Mouse (Mus musculus): ENCODE measurements around the gene Parp9. TPM values are rescaled to one million over a fixed set of nuclear protein-coding genes. Genes with fewer than 3 reads are reported as not detected.
"Not testable (repeated sequence)": the region's sequence is repeated elsewhere in the genome, so short reads cannot be mapped to it uniquely, and the experiment has no call there.

Gene Parp9
- total RNA-seq, 1 experiment = 4.8 TPM

DNA sequence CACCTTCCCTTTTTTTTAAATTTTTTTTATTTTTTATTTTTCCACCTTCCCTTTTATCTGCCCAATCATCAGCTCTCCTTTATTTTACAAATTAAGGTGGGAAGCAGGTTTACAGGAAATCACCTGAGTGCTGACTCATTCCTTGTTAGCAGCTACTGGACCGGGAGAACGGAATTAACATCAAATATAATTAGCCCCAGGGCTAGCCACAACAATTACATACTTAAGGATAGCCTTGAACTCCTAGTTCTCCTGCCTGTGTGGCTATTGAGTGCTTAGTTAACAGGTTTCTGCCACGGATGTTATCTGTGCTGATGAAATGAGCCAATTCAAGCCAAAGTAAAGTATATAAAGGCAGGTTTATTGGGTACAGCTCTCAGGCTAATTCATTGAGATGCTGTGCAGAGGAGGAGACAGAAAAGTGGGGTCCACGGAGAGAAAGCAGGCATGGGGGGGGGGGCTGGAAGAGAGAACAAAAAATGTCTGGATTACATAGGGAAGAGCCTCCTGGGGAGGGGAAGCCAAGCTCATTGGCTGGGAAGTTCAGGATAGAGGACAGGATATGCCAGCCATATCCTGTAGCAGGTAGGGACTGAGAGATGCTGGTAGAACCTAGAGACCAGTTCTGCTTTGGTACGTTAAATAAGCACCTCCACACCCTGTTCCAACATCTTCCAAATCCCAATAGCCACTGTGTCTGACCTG, 28.3 kb downstream of the Parp9 start:
- DNase-seq (ENCODE audit: low read depth, low spot score) = peak; percentile 65
- Histone ChIP-seq H3K27ac (ENCODE audit: insufficient read depth, low read depth, low read length, poor library complexity, severe bottlenecking) (peak overlapping the region; percentile 98), H3K36me3 (ENCODE audit: control insufficient read depth, insufficient read depth, low read length, poor library complexity, severe bottlenecking) (peaks cover 2% of the 10 kb centered on the region; the same call in 1 of the 2 replicates), H3K9me3 (ENCODE audit: control insufficient read depth, insufficient read depth, low read depth, low read length) (no peaks in the 10 kb centered on the region), H3K9ac (ENCODE audit: insufficient read depth, low read depth, low read length, poor library complexity, severe bottlenecking) (peak overlapping the region; percentile 35; the same call in 1 of the 2 replicates), H3K4me1 (ENCODE audit: control insufficient read depth in 2 of 2, insufficient read depth in 2 of 2, low read length in 2 of 2, poor library complexity in 1 of 2) (peaks cover 11 to 13% of the 10 kb centered on the region in 2 experiments), H3K4me3 (ENCODE audit: insufficient read depth in 1 of 2, low read depth in 1 of 2, low read length in 2 of 2, poor library complexity in 1 of 2, severe bottlenecking in 1 of 2) (no peak overlapping the region)
- no peak for TF ChIP-seq CHD2 (IDR thresholded peaks at IDR 0.05; ENCODE audit: low read depth, low read length)
- no peak for TF ChIP-seq HCFC1 (IDR thresholded peaks at IDR 0.05; ENCODE audit: borderline replicate concordance, insufficient read depth, low read length)
- no peak for TF ChIP-seq ZC3H11A (IDR thresholded peaks at IDR 0.05; ENCODE audit: borderline replicate concordance, low read depth, low read length)
- no peak for TF ChIP-seq ZNF384 (IDR thresholded peaks at IDR 0.05; ENCODE audit: low read depth, low read length)
- peak; percentile 81 for TF ChIP-seq MAFK (IDR thresholded peaks at IDR 0.05; ENCODE audit: insufficient read depth, low read depth, low read length)
- in situ Hi-C loops (cut with MboI; ENCODE audit: low sequenced_read_pairs in 2 of 2, unreplicated experiment in 2 of 2) = no loop called here

- no peak overlapping the region for H3K9ac ChIP-seq (ENCODE audit: insufficient read depth, low read depth, low read length, poor library complexity, severe bottlenecking)
- H3K27ac ChIP-seq (ENCODE audit: insufficient read depth, low read depth, low read length, poor library complexity, severe bottlenecking) = peak overlapping the region; percentile 98; the same call in 1 of the 2 replicates
- TF ChIP-seq CHD2 (IDR thresholded peaks at IDR 0.05; ENCODE audit: low read depth, low read length) (no peak), MAFK (IDR thresholded peaks at IDR 0.05; ENCODE audit: insufficient read depth, low read depth, low read length) (no peak), HCFC1 (IDR thresholded peaks at IDR 0.05; ENCODE audit: borderline replicate concordance, insufficient read depth, low read length) (no peak), ZNF384 (IDR thresholded peaks at IDR 0.05; ENCODE audit: low read depth, low read length) (peak; percentile 88)
- in situ Hi-C loops (cut with MboI; ENCODE audit: low sequenced_read_pairs in 2 of 2, unreplicated experiment in 2 of 2) = no loop called here
- H3K36me3 ChIP-seq (ENCODE audit: control insufficient read depth, insufficient read depth, low read length, poor library complexity, severe bottlenecking) = peaks cover 2% of the 10 kb centered on the region; the same call in 1 of the 2 replicates
- H3K4me1 ChIP-seq (ENCODE audit: control insufficient read depth in 2 of 2, insufficient read depth in 2 of 2, low read length in 2 of 2, poor library complexity in 1 of 2) = peaks cover 11 to 13% of the 10 kb centered on the region in 2 experiments
- no peak overlapping the region for H3K4me3 ChIP-seq (ENCODE audit: insufficient read depth in 1 of 2, low read depth in 1 of 2, low read length in 2 of 2, poor library complexity in 1 of 2, severe bottlenecking in 1 of 2)
- DNase-seq (ENCODE audit: low read depth, low spot score) = no peak
- no peaks in the 10 kb centered on the region for H3K9me3 ChIP-seq (ENCODE audit: control insufficient read depth, insufficient read depth, low read depth, low read length)
These were observed 29.0 kb downstream of the Parp9 start for GRCm38 (mm10) chr16:35967319-35967718.

DNA sequence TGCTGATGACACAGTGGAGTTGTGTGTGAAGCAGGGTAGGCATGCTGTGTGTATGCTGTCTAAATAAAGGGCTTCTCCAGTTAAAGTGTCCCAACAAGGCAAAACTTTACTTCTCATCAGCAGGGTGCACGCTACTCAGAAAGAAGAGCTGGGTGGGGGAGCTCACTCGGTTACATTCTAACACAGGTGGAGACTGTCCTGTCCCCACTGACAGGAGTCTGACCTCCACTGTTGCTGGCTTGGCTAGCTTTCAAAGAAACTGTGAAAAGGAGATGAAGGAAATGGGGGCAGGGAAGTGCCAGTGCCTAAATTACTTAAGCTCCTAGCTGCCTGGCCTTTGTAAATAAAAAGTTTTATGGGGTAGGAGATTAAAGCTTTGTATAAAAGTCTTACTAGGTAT, 29.9 kb downstream of the Parp9 start:
- peak overlapping the region; percentile 51; the same call in 1 of the 2 replicates for H3K27ac ChIP-seq (ENCODE audit: insufficient read depth, low read depth, low read length, poor library complexity, severe bottlenecking)
- peaks cover 2% of the 10 kb centered on the region; the same call in 1 of the 2 replicates for H3K36me3 ChIP-seq (ENCODE audit: control insufficient read depth, insufficient read depth, low read length, poor library complexity, severe bottlenecking)
- no peaks in the 10 kb centered on the region for H3K9me3 ChIP-seq (ENCODE audit: control insufficient read depth, insufficient read depth, low read depth, low read length)
- H3K4me3 ChIP-seq (ENCODE audit: insufficient read depth in 1 of 2, low read depth in 1 of 2, low read length in 2 of 2, poor library complexity in 1 of 2, severe bottlenecking in 1 of 2) = no peak overlapping the region
- no peak for DNase-seq (ENCODE audit: low read depth, low spot score)
- in situ Hi-C loops (cut with MboI; ENCODE audit: low sequenced_read_pairs in 2 of 2, unreplicated experiment in 2 of 2) = no loop called here
- H3K9ac ChIP-seq (ENCODE audit: insufficient read depth, low read depth, low read length, poor library complexity, severe bottlenecking) = no peak overlapping the region
- TF ChIP-seq ZC3H11A (IDR thresholded peaks at IDR 0.05; ENCODE audit: borderline replicate concordance, low read depth, low read length) (no peak), CHD2 (IDR thresholded peaks at IDR 0.05; ENCODE audit: low read depth, low read length) (no peak), HCFC1 (IDR thresholded peaks at IDR 0.05; ENCODE audit: borderline replicate concordance, insufficient read depth, low read length) (no peak), ZNF384 (IDR thresholded peaks at IDR 0.05; ENCODE audit: low read depth, low read length) (no peak), MAFK (IDR thresholded peaks at IDR 0.05; ENCODE audit: insufficient read depth, low read depth, low read length) (no peak)
- H3K4me1 ChIP-seq (ENCODE audit: control insufficient read depth in 2 of 2, insufficient read depth in 2 of 2, low read length in 2 of 2, poor library complexity in 1 of 2) = peaks cover 11 to 13% of the 10 kb centered on the region in 2 experiments

- in situ Hi-C loops (cut with MboI; ENCODE audit: low sequenced_read_pairs in 2 of 2, unreplicated experiment in 2 of 2) = no loop called here
- H3K4me3 ChIP-seq (ENCODE audit: insufficient read depth in 1 of 2, low read depth in 1 of 2, low read length in 2 of 2, poor library complexity in 1 of 2, severe bottlenecking in 1 of 2) = no peak overlapping the region
These were observed 35.8 kb downstream of the Parp9 start for GRCm38 (mm10) chr16:35974021-35974420.

GRCm38 (mm10) chr16:35978450-35978849, 40.2 kb downstream of the Parp9 start, which contains the start of gene Kpna1:
Gene Kpna1, plus strand, starts transcription at chr16:35978750.
- H3K9ac ChIP-seq (ENCODE audit: insufficient read depth, low read depth, low read length, poor library complexity, severe bottlenecking); H3K27ac ChIP-seq (ENCODE audit: insufficient read depth, low read depth, low read length, poor library complexity, severe bottlenecking); in situ Hi-C loops (cut with MboI; ENCODE audit: low sequenced_read_pairs in 2 of 2, unreplicated experiment in 2 of 2); DNase-seq (ENCODE audit: low read depth, low spot score); H3K4me3 ChIP-seq (ENCODE audit: insufficient read depth in 1 of 2, low read depth in 1 of 2, low read length in 2 of 2, poor library complexity in 1 of 2, severe bottlenecking in 1 of 2); H3K9me3 ChIP-seq (ENCODE audit: control insufficient read depth, insufficient read depth, low read depth, low read length); H3K4me1 ChIP-seq (ENCODE audit: control insufficient read depth in 2 of 2, insufficient read depth in 2 of 2, low read length in 2 of 2, poor library complexity in 1 of 2); H3K36me3 ChIP-seq (ENCODE audit: control insufficient read depth, insufficient read depth, low read length, poor library complexity, severe bottlenecking): not testable (repeated sequence)

More at GRCm38 (mm10) chr16:35974021-35974420, 35.8 kb downstream of the Parp9 start:
- no peak overlapping the region for H3K9ac ChIP-seq (ENCODE audit: insufficient read depth, low read depth, low read length, poor library complexity, severe bottlenecking)
- no peak for DNase-seq (ENCODE audit: low read depth, low spot score)
- H3K27ac ChIP-seq (ENCODE audit: insufficient read depth, low read depth, low read length, poor library complexity, severe bottlenecking) = peak overlapping the region; percentile 53; the same call in 1 of the 2 replicates
- no peaks in the 10 kb centered on the region for H3K36me3 ChIP-seq (ENCODE audit: control insufficient read depth, insufficient read depth, low read length, poor library complexity, severe bottlenecking)
- peaks cover 5 to 11% of the 10 kb centered on the region in 2 experiments; a peak in 3 of 4 replicates for H3K4me1 ChIP-seq (ENCODE audit: control insufficient read depth in 2 of 2, insufficient read depth in 2 of 2, low read length in 2 of 2, poor library complexity in 1 of 2)
- TF ChIP-seq HCFC1 (IDR thresholded peaks at IDR 0.05; ENCODE audit: borderline replicate concordance, insufficient read depth, low read length) = no peak
- TF ChIP-seq ZC3H11A (IDR thresholded peaks at IDR 0.05; ENCODE audit: borderline replicate concordance, low read depth, low read length) = no peak
- no peak for TF ChIP-seq ZNF384 (IDR thresholded peaks at IDR 0.05; ENCODE audit: low read depth, low read length)
- no peak for TF ChIP-seq MAFK (IDR thresholded peaks at IDR 0.05; ENCODE audit: insufficient read depth, low read depth, low read length)
- TF ChIP-seq CHD2 (IDR thresholded peaks at IDR 0.05; ENCODE audit: low read depth, low read length) = no peak
- H3K9me3 ChIP-seq (ENCODE audit: control insufficient read depth, insufficient read depth, low read depth, low read length) = no peaks in the 10 kb centered on the region
